Mouse (Mus musculus) adrenal gland, adult 10 weeks (tissue): ENCODE measurements around the gene Fndc9. TPM values are rescaled to one million over a fixed set of nuclear protein-coding genes. Genes with fewer than 3 reads are reported as not detected.

Experiments
- polyA plus RNA-seq: library from polyadenylated mRNA; stranded (reverse); fragments of 350-450 nt; fragmentation: Illumina TruSeq; extraction: RNeasy Lipid Tissue Mini Kit (QIAGEN cat#74804); gene quantifications from one replicate; pipeline ENCODE4 v1.2.3, GENCODE M21; 2014; ENCODE audit warnings: low read depth, low replicate concordance

Gene Fndc9
- not detected for polyA plus RNA-seq

DNA sequence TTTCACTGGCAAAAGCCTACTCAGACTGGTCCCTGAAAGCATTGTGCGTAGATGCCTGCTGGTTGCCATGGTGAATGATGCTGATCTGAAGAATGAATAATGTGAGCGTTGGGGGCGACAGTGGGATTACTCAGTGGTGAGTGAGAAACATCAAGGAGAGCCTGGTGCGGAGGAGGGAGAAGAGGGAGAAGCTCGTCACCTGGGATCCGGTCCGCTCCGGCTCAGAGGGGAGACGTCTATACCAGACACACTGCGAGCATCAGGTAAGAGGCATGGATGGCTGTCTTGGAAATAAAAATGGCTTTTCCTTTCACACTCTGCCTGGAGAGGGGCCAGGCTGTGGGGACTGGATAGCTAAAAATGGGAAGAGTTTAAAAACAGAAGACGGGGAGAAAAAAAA, at the start of gene Fndc9:
Gene Fndc9 (plus strand): TSS at position 198 of the 400 bp plus-strand sequence.

Other genes starting within 250 kb of the Fndc9 start
- 1.4 TPM for gene Gm12166, start 183.2 kb upstream of the Fndc9 start, polyA plus RNA-seq
- gene Adam19, start 179.5 kb upstream of the Fndc9 start, polyA plus RNA-seq, result 1.7 TPM
- gene Nipal4, start 69.0 kb upstream of the Fndc9 start, polyA plus RNA-seq, result not detected
- 88.9 TPM for gene Cyfip2, start 77.3 kb downstream of the Fndc9 start, polyA plus RNA-seq
- 0.23 TPM for gene Itk, start 154.0 kb downstream of the Fndc9 start, polyA plus RNA-seq
- not detected for gene Fam71b, start 161.0 kb downstream of the Fndc9 start, polyA plus RNA-seq
- 145 TPM for gene Med7, start 201.4 kb downstream of the Fndc9 start, polyA plus RNA-seq
- 4.0 TPM for gene Havcr2, start 219.4 kb downstream of the Fndc9 start, polyA plus RNA-seq